Mouse (Mus musculus) kidney, embryonic 14.5 days (tissue): ENCODE data around the gene Cnst. TPM values are rescaled to one million over a fixed set of nuclear protein-coding genes. Genes with fewer than 3 reads are reported as not detected.

Source experiments
- ATAC-seq: fragments of 200-750 bp; cut with Nextera tagmentation; 2 replicates; pipeline ENCODE4 v1.8.0; 2017; ENCODE audit warnings: moderate number of reproducible peaks, mild to moderate bottlenecking, moderate TSS enrichment, moderate library complexity; ENCODE audit not compliant: low FRiP score, low TSS enrichment
- H3K27ac ChIP-seq: fragments of 300-500 bp; sonication (generic); 2 replicates; pipeline ENCODE4 v1.5.1; 2014; ENCODE audit warnings: low read depth, mild to moderate bottlenecking, low read length, moderate library complexity, mixed read lengths
- H3K27me3 ChIP-seq: fragments of 300-500 bp; sonication (generic); 2 replicates; pipeline ENCODE4 v1.6.1; 2014; ENCODE audit warnings: mild to moderate bottlenecking, low read length; ENCODE audit not compliant: control insufficient read depth, insufficient read depth
- H3K36me3 ChIP-seq: fragments of 300-500 bp; sonication (generic); 2 replicates; pipeline ENCODE4 v1.6.1; 2014; ENCODE audit warnings: low read length, mixed read lengths; ENCODE audit not compliant: control insufficient read depth, insufficient read depth
- H3K4me1 ChIP-seq: fragments of 300-500 bp; sonication (generic); 2 replicates; pipeline ENCODE4 v1.6.1; 2014; ENCODE audit warnings: low read length, mixed read lengths; ENCODE audit not compliant: control insufficient read depth, insufficient read depth
- H3K4me2 ChIP-seq: fragments of 300-500 bp; sonication (generic); replicated peaks from 2 replicates; pipeline ENCODE4 v1.6.1; 2014; ENCODE audit warnings: low read depth, mild to moderate bottlenecking, low read length
- H3K4me3 ChIP-seq: fragments of 300-500 bp; sonication (generic); 2 replicates; pipeline ENCODE4 v1.5.1; 2014; ENCODE audit warnings: mild to moderate bottlenecking, low read length
- H3K9ac ChIP-seq: fragments of 300-500 bp; sonication (generic); 2 replicates; pipeline ENCODE4 v1.6.1; 2014; ENCODE audit warnings: low read depth, mild to moderate bottlenecking, low read length, moderate library complexity
- H3K9me3 ChIP-seq: fragments of 300-500 bp; sonication (generic); 2 replicates; pipeline ENCODE4 v1.6.1; 2016; ENCODE audit warnings: low read length; ENCODE audit not compliant: control insufficient read depth
- WGBS: fragments of 180-500 bp; shearing (Covaris S2); extraction: QIAGEN DNeasy Blood & Tissue Kit; methylation state at CpG from one replicate; pipeline ENCODE4 v1.1.7; 2014; 5-methylcytosine and 5-hydroxymethylcytosine counted together
- polyA plus RNA-seq: library from polyadenylated mRNA; unstranded; fragments of >200 nt; fragmentation: Nextera tagmentation; extraction: Ambion mirVana; gene quantifications from 2 replicates; pipeline ENCODE4 v1.2.1, GENCODE M21; 2014

Gene Cnst
- polyA plus RNA-seq, 1 experiment from 2014 or later = 14.1 TPM

- no peak overlapping the region for H3K27ac ChIP-seq
- no peak overlapping the region for H3K4me2 ChIP-seq
- peaks cover 5% of the 10 kb centered on the region; the same call in 1 of the 2 replicates for H3K36me3 ChIP-seq
- H3K4me3 ChIP-seq = no peak overlapping the region
- ATAC-seq = no peak
- H3K27me3 ChIP-seq = no peaks in the 10 kb centered on the region
- WGBS = 71% methylated on average over 8 of the region's 8 CpGs
- no peak overlapping the region for H3K9ac ChIP-seq
- no peaks in the 10 kb centered on the region for H3K4me1 ChIP-seq
- H3K9me3 ChIP-seq = no peaks in the 10 kb centered on the region
Observed at GRCm38 (mm10) chr1:179580200-179580599, 34.0 kb downstream of the Cnst start.

DNA sequence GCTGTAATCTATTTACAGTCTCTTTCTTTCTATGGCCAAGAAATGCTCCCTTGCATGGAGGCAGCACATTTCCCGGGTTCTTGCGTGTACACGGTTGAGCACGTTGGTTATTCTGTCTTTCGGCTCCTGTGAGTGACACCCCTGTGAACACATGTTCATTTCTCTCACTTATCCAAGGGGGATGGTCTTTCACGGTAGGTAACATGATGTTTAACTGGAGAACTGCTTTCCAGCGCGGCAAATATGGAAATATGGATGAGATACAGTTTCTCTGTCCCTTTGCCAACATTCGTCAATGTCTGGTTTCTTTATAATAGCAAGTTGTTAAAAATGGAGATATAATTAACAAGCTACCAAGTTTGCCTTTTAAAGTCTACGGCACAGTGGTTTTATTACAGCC is 35.3 kb downstream of the Cnst start:
- peaks cover 3% of the 10 kb centered on the region for H3K4me1 ChIP-seq
- H3K27me3 ChIP-seq = no peaks in the 10 kb centered on the region
- no peak for ATAC-seq
- no peaks in the 10 kb centered on the region for H3K9me3 ChIP-seq
- WGBS = 76% methylated on average over 10 of the region's 10 CpGs
- H3K4me3 ChIP-seq = no peak overlapping the region
- H3K4me2 ChIP-seq = no peak overlapping the region
- H3K36me3 ChIP-seq = peaks cover 5% of the 10 kb centered on the region; the same call in 1 of the 2 replicates
- H3K9ac ChIP-seq = no peak overlapping the region
- H3K27ac ChIP-seq = no peak overlapping the region

DNA sequence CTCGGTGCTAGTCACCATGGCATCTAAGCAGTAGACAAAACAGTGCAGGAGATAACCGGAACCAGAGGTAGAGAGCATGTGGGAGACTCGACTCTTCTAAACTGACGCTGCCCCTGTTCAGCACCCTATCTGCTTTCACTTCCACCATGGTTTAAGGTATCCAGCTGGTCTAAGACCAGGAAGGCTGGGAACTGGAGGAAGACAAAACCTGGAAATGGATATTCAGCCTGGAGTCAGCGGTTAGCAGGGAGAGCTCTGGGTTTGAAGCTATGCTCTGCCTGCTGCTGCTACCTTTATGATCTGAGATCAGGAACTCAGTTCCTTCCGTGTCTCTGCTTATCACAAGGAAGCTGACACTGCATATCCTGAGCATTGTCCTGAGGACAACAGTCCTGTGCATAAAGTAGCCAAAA is 35.9 kb downstream of the Cnst start:
- H3K4me2 ChIP-seq = no peak overlapping the region
- no peak overlapping the region for H3K4me3 ChIP-seq
- 23% methylated on average over 6 of the region's 6 CpGs for WGBS
- no peaks in the 10 kb centered on the region for H3K27me3 ChIP-seq
- H3K9me3 ChIP-seq = no peaks in the 10 kb centered on the region
- H3K4me1 ChIP-seq = peaks cover 7% of the 10 kb centered on the region
- no peak overlapping the region for H3K9ac ChIP-seq
- ATAC-seq = peak; percentile 58; the same call in 1 of the 2 replicates
- no peak overlapping the region for H3K27ac ChIP-seq
- peaks cover 5% of the 10 kb centered on the region; the same call in 1 of the 2 replicates for H3K36me3 ChIP-seq

DNA sequence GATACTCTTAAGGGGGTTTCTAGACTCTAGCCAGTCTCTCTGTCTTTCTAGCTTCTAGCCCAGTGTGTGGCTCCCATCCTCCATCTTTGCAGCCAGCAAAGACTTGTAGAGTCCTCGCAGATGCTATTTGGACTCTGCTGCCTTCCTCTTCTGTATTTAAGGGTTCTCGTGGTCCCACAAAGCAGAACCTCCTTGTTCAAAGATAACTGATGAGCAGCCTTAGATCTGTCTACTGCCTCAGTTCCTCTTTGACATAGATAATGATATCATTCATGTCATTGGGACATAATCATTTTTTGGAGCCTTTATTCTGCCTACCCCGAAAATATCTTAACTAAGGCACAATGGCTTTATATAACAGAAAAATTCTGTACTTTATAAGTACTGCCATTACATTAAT is 36.9 kb downstream of the Cnst start:
- no peaks in the 10 kb centered on the region for H3K27me3 ChIP-seq
- no peak overlapping the region for H3K4me3 ChIP-seq
- H3K9me3 ChIP-seq = no peaks in the 10 kb centered on the region
- peaks cover 7% of the 10 kb centered on the region for H3K4me1 ChIP-seq
- peaks cover 5% of the 10 kb centered on the region; the same call in 1 of the 2 replicates for H3K36me3 ChIP-seq
- H3K4me2 ChIP-seq = no peak overlapping the region
- no peak overlapping the region for H3K9ac ChIP-seq
- ATAC-seq = no peak
- H3K27ac ChIP-seq = no peak overlapping the region
- 93% methylated on average over 3 of the region's 3 CpGs for WGBS

- Histone ChIP-seq H3K4me2 (no peak overlapping the region), H3K4me1 (peaks cover 7% of the 10 kb centered on the region), H3K36me3 (peaks cover 5% of the 10 kb centered on the region; the same call in 1 of the 2 replicates), H3K9me3 (no peaks in the 10 kb centered on the region), H3K9ac (no peak overlapping the region), H3K4me3 (no peak overlapping the region), H3K27ac (no peak overlapping the region), H3K27me3 (no peaks in the 10 kb centered on the region)
- no peak for ATAC-seq
- 90% methylated on average over 4 of the region's 4 CpGs for WGBS
Observed at GRCm38 (mm10) chr1:179584220-179584619, 38.0 kb downstream of the Cnst start.

- no peak overlapping the region for H3K9ac ChIP-seq
- H3K9me3 ChIP-seq = no peaks in the 10 kb centered on the region
- H3K36me3 ChIP-seq = no peaks in the 10 kb centered on the region
- no peak overlapping the region for H3K27ac ChIP-seq
- H3K4me3 ChIP-seq = no peak overlapping the region
- no peak for ATAC-seq
- H3K4me2 ChIP-seq = no peak overlapping the region
- H3K27me3 ChIP-seq = no peaks in the 10 kb centered on the region
- peaks cover 7% of the 10 kb centered on the region for H3K4me1 ChIP-seq
- WGBS = 63% methylated on average over 9 of the region's 9 CpGs
Observed at GRCm38 (mm10) chr1:179585646-179586045, 39.5 kb downstream of the Cnst start.

- WGBS = 18% methylated on average over 3 of the region's 3 CpGs
- H3K4me3 ChIP-seq = no peak overlapping the region
Observed at GRCm38 (mm10) chr1:179586430-179587095, 40.4 kb downstream of the Cnst start.

GRCm38 (mm10) chr1:179588230-179588629 is 42.1 kb downstream of the Cnst start:
- Histone ChIP-seq H3K27me3 (no peaks in the 10 kb centered on the region), H3K27ac (no peak overlapping the region), H3K36me3 (no peaks in the 10 kb centered on the region), H3K4me1 (peaks cover 7% of the 10 kb centered on the region), H3K9ac (no peak overlapping the region), H3K4me2 (no peak overlapping the region), H3K4me3 (no peak overlapping the region), H3K9me3 (no peaks in the 10 kb centered on the region)
- ATAC-seq = no peak
- 73% methylated on average over 4 of the region's 4 CpGs for WGBS

More at GRCm38 (mm10) chr1:179586430-179587095, 40.4 kb downstream of the Cnst start:
- Histone ChIP-seq H3K27me3 (no peaks in the 10 kb centered on the region), H3K36me3 (no peaks in the 10 kb centered on the region), H3K4me1 (peaks cover 7% of the 10 kb centered on the region), H3K9me3 (no peaks in the 10 kb centered on the region), H3K4me2 (no peak overlapping the region), H3K27ac (no peak overlapping the region; the same call in 1 of the 2 replicates), H3K9ac (no peak overlapping the region)
- peak; percentile 65; the same call in 1 of the 2 replicates for ATAC-seq

GRCm38 (mm10) chr1:179591639-179592038 is 45.5 kb downstream of the Cnst start:
- Histone ChIP-seq H3K9me3 (no peaks in the 10 kb centered on the region), H3K27me3 (no peaks in the 10 kb centered on the region), H3K9ac (no peak overlapping the region), H3K4me1 (peaks cover 2% of the 10 kb centered on the region; the same call in 1 of the 2 replicates), H3K4me3 (no peak overlapping the region), H3K27ac (no peak overlapping the region), H3K36me3 (no peaks in the 10 kb centered on the region), H3K4me2 (no peak overlapping the region)
- ATAC-seq = no peak
- WGBS = 75% methylated on average over 12 of the region's 12 CpGs
